Mouse (Mus musculus): ENCODE data around the gene Tph1. TPM values are rescaled to one million over a fixed set of nuclear protein-coding genes. Genes with fewer than 3 reads are reported as not detected.

The Tph1 gene
- polyA plus RNA-seq, 1 experiment from 2014 or later: not detected

DNA sequence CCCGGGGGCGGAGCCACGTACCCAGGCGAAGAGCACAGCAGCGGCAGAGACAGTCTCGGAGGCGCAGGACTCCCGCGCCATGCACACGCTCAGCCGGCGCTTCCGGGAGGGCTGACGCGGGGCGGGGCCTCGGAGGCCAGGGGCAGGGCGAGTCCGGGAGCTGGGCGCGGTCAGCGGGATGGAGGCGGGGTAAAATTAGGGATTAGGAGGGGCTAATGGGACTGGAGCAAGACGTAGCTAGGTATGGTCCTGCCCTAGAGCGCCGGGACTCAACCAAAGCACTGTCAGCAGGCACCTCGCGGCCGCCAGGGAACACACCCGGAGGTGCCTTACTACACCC lies 32.7 kb downstream of the Tph1 start, which contains the start of gene Sergef:
Gene Sergef (minus strand): TSS at position 116 of the 340 bp plus-strand sequence.
- peak; percentile 87 for DNase-seq (ENCODE audit: extremely low spot score, low spot score)
- Histone ChIP-seq H3K9me3 (no peaks in the 10 kb centered on the region), H3K4me3 (peak within 1 kb of the TSS; percentile 60), H3K36me3 (replicated peaks) (peaks cover 1% of the 10 kb centered on the region; the same call in 1 of the 2 replicates), H3K27me3 (ENCODE audit: poor library complexity, severe bottlenecking) (peaks cover 21% of the 10 kb centered on the region), H3K27ac (peak within 1 kb of the TSS; percentile 82), H3K4me1 (peaks cover 20% of the 10 kb centered on the region)
- under 1% methylated on average over 30 of the region's 30 CpGs for WGBS

GRCm38 (mm10) chr7:46638889-46639691 lies 33.2 kb downstream of the Tph1 start:
- Histone ChIP-seq H3K4me3 (peak overlapping the region; percentile 60), H3K36me3 (replicated peaks) (peaks cover 4% of the 10 kb centered on the region; the same call in 1 of the 2 replicates), H3K4me1 (peaks cover 20% of the 10 kb centered on the region), H3K9me3 (no peaks in the 10 kb centered on the region), H3K27ac (peak overlapping the region; percentile 82), H3K27me3 (ENCODE audit: poor library complexity, severe bottlenecking) (peaks cover 21% of the 10 kb centered on the region)
- DNase-seq (ENCODE audit: extremely low spot score, low spot score): no peak
- WGBS: 11% methylated on average over 32 of the region's 32 CpGs

DNA sequence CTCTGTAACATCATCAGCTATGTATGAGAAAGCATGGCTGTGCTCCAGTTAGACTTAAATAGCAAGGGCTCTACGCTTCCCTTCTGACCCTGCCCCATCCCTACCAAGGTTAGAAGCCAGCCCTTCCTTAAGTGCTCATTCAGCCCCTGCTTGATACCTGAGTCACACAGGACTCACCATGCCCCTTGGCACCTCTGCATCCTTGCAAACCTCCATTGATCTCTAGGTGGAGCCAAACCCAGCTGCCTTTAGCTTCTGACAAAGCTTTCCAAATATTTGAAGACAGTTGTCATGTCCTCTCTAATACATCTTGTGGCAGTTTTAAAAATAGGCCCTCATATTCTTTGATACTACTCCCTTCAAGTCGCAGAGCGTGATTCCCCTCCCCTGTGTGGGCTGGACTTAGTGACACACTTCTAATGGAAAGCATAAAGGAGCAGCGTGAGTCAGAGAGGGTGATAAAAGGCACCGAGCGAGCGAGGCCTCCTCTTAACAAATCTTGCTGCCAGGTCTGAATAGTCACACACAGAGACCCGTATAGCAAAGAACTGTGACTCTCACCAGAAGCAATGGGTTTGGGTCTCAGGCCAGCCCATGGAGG lies 43.9 kb downstream of the Tph1 start:
- peaks cover 29% of the 10 kb centered on the region for H3K36me3 ChIP-seq (replicated peaks)
- no peak overlapping the region for H3K4me3 ChIP-seq
- no peaks in the 10 kb centered on the region for H3K27me3 ChIP-seq (ENCODE audit: poor library complexity, severe bottlenecking)
- 73% methylated on average over 8 of the region's 8 CpGs for WGBS
- no peak overlapping the region for H3K27ac ChIP-seq
- no peak for DNase-seq (ENCODE audit: extremely low spot score, low spot score)
- H3K4me1 ChIP-seq: peaks cover 10% of the 10 kb centered on the region
- H3K9me3 ChIP-seq: no peaks in the 10 kb centered on the region

DNA sequence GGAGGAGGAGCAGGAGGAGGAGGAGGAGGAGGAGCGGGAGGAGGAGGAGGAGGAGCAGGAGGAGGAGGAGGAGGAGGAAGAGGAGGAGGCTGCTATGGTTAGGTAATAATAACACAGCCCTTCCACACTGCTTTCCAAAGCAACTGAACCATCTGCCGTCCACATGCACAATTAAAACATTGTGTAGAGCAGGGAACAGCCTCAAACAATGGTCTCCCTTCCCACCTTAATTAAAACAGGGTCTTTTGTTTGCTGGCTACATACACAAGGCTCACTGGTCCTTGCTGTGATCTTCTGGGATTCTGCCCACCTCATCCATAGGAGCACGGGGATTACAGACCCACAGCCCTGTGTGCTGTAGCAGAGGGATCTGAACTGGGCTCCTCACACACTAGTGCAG lies 48.4 kb downstream of the Tph1 start:
- no peak for DNase-seq (ENCODE audit: extremely low spot score, low spot score)
- peaks cover 12% of the 10 kb centered on the region for H3K36me3 ChIP-seq (replicated peaks)
- peaks cover 8% of the 10 kb centered on the region for H3K4me1 ChIP-seq
- no peaks in the 10 kb centered on the region for H3K27me3 ChIP-seq (ENCODE audit: poor library complexity, severe bottlenecking)
- no peak overlapping the region for H3K4me3 ChIP-seq
- 45% methylated on average over 2 of the region's 3 CpGs for WGBS
- no peaks in the 10 kb centered on the region for H3K9me3 ChIP-seq
- H3K27ac ChIP-seq: no peak overlapping the region

DNA sequence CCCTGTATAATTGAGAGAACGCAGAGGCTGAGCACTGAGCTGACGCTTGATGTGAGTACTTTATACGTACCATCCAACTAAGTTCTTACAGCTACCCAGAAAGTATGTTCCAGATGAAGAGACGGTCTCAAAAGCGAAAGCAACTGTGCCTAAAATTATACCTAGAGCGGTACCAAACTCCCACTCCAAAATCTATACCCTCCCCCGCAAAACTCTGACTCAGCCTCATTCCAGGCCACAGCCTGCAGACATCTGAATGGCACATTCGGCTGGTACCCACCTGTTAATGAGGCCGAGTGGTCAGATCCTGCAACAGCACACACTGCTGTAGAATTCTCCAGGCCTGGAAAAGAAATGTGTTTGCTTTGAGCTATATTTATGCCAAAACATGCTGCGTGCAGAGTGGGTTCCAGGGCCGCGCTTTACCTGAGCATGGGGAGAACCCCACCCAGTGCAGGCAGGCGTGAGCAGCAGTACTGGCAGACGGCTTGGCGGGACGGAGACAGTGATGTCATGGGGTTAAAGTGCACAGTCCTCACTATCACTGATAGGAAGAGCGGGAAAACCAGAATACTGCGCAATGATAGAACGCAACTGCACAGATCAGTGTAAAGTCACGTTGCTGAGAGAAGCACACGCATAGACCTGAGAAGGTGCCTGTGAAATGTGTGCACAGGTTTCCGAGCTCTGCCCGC lies 53.8 kb downstream of the Tph1 start:
- Histone ChIP-seq H3K4me1 (no peaks in the 10 kb centered on the region), H3K36me3 (replicated peaks) (peaks cover 23% of the 10 kb centered on the region), H3K9me3 (no peaks in the 10 kb centered on the region), H3K27ac (no peak overlapping the region), H3K27me3 (ENCODE audit: poor library complexity, severe bottlenecking) (no peaks in the 10 kb centered on the region), H3K4me3 (no peak overlapping the region)
- WGBS: 93% methylated on average over 23 of the region's 23 CpGs
- no peak for DNase-seq (ENCODE audit: extremely low spot score, low spot score)

DNA sequence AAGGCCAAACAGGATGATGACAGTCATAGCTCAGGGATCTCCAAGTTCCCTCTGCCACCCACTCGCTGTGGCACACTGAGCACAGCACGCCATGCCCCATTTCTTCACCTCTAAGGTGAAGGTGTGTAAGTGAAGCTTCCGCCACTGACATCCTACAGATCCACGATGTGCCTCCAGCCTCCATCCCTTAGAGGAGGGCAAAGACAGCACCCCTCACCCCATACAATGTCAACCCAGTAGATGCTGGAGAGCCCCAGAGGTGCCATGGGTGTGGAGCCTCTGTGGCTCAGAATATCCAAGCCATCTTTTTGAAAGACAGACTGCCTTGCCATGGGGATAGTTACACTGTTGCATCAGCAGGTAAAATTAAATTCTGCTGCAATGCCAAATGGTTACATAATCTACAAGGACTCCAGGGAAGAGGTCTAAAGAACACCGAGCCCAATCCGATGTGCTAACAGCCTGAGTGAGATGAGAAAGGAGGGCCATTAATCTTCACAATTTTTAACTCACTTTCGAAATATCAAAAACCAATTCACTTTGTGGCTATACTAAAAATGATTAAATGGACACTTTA lies 55.8 kb downstream of the Tph1 start:
- H3K27me3 ChIP-seq (ENCODE audit: poor library complexity, severe bottlenecking): no peaks in the 10 kb centered on the region
- no peak overlapping the region for H3K27ac ChIP-seq
- H3K9me3 ChIP-seq: no peaks in the 10 kb centered on the region
- H3K36me3 ChIP-seq (replicated peaks): peaks cover 29% of the 10 kb centered on the region
- 95% methylated on average over 7 of the region's 7 CpGs for WGBS
- DNase-seq (ENCODE audit: extremely low spot score, low spot score): no peak
- no peaks in the 10 kb centered on the region for H3K4me1 ChIP-seq
- H3K4me3 ChIP-seq: no peak overlapping the region

GRCm38 (mm10) chr7:46615256-46615977 lies 56.9 kb downstream of the Tph1 start:
- Histone ChIP-seq H3K4me1 (no peaks in the 10 kb centered on the region), H3K36me3 (replicated peaks) (peaks cover 24% of the 10 kb centered on the region), H3K4me3 (no peak overlapping the region), H3K27ac (no peak overlapping the region), H3K27me3 (ENCODE audit: poor library complexity, severe bottlenecking) (no peaks in the 10 kb centered on the region), H3K9me3 (no peaks in the 10 kb centered on the region)
- DNase-seq (ENCODE audit: extremely low spot score, low spot score): no peak
- 80% methylated on average over 5 of the region's 5 CpGs for WGBS

- no peaks in the 10 kb centered on the region for H3K4me1 ChIP-seq
- H3K4me3 ChIP-seq: no peak overlapping the region
- no peak overlapping the region for H3K27ac ChIP-seq
- H3K9me3 ChIP-seq: no peaks in the 10 kb centered on the region
- H3K36me3 ChIP-seq (replicated peaks): peaks cover 19% of the 10 kb centered on the region
- WGBS: 93% methylated on average over 12 of the region's 12 CpGs
- H3K27me3 ChIP-seq (ENCODE audit: poor library complexity, severe bottlenecking): no peaks in the 10 kb centered on the region
- DNase-seq (ENCODE audit: extremely low spot score, low spot score): no peak
Observed at GRCm38 (mm10) chr7:46614263-46614662, 58.1 kb downstream of the Tph1 start.

DNA sequence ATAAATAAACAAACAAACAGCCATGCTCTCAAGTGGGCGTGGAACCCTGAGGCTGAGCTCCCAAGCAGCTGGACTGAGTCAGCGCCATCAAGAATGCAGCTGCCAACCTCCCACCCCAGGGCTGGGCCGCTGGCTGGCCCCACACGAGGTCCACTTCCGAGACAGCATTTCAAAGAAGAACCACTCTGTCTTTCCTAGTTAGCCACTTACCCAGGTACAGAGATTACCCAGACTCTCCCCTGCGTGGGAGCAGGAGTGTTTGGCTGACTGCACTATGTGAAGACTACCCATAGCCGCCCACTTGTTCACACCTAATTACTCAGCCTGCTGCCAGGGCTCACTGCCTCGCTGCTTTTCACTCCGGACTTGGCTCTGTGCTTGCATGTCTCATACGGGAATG lies 59.2 kb downstream of the Tph1 start:
- no peak for DNase-seq (ENCODE audit: extremely low spot score, low spot score)

GRCm38 (mm10) chr7:46612421-46612937 lies 59.9 kb downstream of the Tph1 start:
- Histone ChIP-seq H3K4me3 (no peak overlapping the region), H3K4me1 (no peaks in the 10 kb centered on the region), H3K27me3 (ENCODE audit: poor library complexity, severe bottlenecking) (no peaks in the 10 kb centered on the region), H3K27ac (no peak overlapping the region), H3K9me3 (no peaks in the 10 kb centered on the region), H3K36me3 (replicated peaks) (peaks cover 12% of the 10 kb centered on the region; the same call in 1 of the 2 replicates)
- no peak for DNase-seq (ENCODE audit: extremely low spot score, low spot score)
- 85% methylated on average over 6 of the region's 6 CpGs for WGBS

More for the DNA sequence above, 59.2 kb downstream of the Tph1 start:
- Histone ChIP-seq H3K9me3 (no peaks in the 10 kb centered on the region), H3K27me3 (ENCODE audit: poor library complexity, severe bottlenecking) (no peaks in the 10 kb centered on the region), H3K4me1 (no peaks in the 10 kb centered on the region), H3K36me3 (replicated peaks) (peaks cover 12% of the 10 kb centered on the region; the same call in 1 of the 2 replicates), H3K4me3 (no peak overlapping the region), H3K27ac (no peak overlapping the region)
- WGBS: 88% methylated on average over 10 of the region's 10 CpGs

- H3K36me3 ChIP-seq (replicated peaks): peaks cover 12% of the 10 kb centered on the region; the same call in 1 of the 2 replicates
- WGBS: 90% methylated on average over 9 of the region's 9 CpGs
- DNase-seq (ENCODE audit: extremely low spot score, low spot score): no peak
- no peak overlapping the region for H3K4me3 ChIP-seq
- H3K27me3 ChIP-seq (ENCODE audit: poor library complexity, severe bottlenecking): no peaks in the 10 kb centered on the region
- H3K9me3 ChIP-seq: no peaks in the 10 kb centered on the region
- no peaks in the 10 kb centered on the region for H3K4me1 ChIP-seq
- no peak overlapping the region for H3K27ac ChIP-seq
Observed at GRCm38 (mm10) chr7:46611970-46612369, 60.4 kb downstream of the Tph1 start.

DNA sequence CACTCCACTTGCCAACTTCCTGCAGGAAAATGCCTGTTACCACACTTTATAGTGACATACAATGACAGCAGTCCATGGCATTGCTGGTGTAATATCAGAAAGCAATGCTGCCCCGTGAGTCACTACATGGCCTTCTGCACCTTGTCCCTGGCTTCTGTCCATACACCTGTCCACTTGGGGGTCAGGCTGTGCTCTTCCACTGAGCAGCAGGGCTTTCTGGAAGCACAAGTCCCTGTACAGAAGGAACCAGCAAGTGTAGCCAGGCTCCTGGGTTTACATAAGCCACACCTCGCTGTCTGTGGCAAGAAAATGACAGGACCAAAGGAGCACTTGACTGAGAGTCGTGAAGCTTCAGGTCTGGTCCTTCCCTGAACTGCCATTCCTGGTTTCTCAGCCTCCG lies 63.0 kb downstream of the Tph1 start:
- no peaks in the 10 kb centered on the region for H3K9me3 ChIP-seq
- peaks cover 4% of the 10 kb centered on the region; the same call in 1 of the 2 replicates for H3K4me1 ChIP-seq
- no peak overlapping the region for H3K4me3 ChIP-seq
- H3K27me3 ChIP-seq (ENCODE audit: poor library complexity, severe bottlenecking): no peaks in the 10 kb centered on the region
- WGBS: 88% methylated on average over 4 of the region's 4 CpGs
- no peak for DNase-seq (ENCODE audit: extremely low spot score, low spot score)
- peaks cover 10% of the 10 kb centered on the region; the same call in 1 of the 2 replicates for H3K36me3 ChIP-seq (replicated peaks)
- no peak overlapping the region for H3K27ac ChIP-seq

All from forebrain, embryonic 10.5 days (tissue).